Mouse (Mus musculus): ENCODE results near the gene Cers6.
A peak's percentile ranks its signal among the peaks of the same experiment; 100 is the strongest.

DNA sequence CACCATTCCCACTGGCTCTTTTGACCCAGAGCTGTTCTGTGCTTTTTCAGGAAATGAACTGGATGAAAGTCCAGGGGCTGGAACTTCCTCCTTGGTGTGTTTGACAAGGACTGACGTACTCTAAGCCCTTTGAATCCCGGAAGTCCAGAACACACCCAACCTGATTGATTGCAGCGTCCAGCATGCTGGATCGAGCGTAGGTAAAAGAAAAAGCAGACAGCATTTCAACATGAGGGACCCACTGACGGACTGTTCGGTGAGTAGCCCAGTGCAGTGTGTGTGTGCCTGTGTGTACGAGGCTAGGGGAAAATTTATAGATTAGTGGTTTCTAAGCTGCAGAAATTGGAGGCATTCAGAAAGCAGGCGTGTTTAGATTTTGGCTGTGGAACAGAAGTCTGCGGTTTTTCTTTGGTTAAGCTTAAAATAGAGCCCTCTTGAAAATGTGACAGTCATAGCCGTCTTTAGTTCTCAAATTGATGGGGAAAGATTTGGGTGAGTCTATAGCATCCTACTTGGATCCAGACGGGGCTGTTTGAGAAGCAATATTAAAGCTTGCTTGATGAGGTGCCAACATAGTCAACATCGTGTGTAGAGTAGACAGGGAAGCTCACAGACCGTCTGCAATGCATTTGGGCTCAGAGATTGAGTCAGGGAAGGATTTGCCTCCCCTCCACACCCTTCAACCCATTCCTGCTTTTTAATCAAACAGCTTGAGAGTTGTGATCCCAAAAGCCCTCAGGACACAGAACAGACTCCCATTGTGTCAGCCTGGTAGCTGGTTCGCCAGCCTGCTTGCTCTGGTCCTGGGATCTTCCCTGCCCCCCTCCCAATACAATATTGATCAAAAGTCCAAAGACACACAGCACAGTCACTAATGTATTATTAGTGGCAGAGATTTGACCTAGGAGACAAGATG lies 274.7 kb downstream of the Cers6 start, which contains the start of gene Nostrin:
- TF ChIP-seq EP300 (IDR thresholded peaks at IDR 0.05; ENCODE audit: insufficient read depth, low read depth, low read length) (0 out of 2 replicates have a peak, but pooled peaks have one; percentile 33), POLR2A (IDR thresholded peaks at IDR 0.05; ENCODE audit: insufficient read depth, low read depth, low read length) (peak; percentile 55; the same call in 1 of the 2 replicates)
